Mouse (Mus musculus) ES-E14 (cell line): ENCODE results near the gene Tbc1d9.

ENCODE experiments used
- CHD2 ChIP-seq: IDR thresholded peaks from 2 replicates; pipeline ENCODE4 v1.6.1; 2014; ENCODE audit warnings: mild to moderate bottlenecking, low read depth, low read length, inconsistent platforms
- HCFC1 ChIP-seq: IDR thresholded peaks from 2 replicates; pipeline ENCODE4 v1.6.1; 2012; ENCODE audit warnings: low read length, inconsistent platforms, borderline replicate concordance; ENCODE audit not compliant: insufficient read depth
- MAFK ChIP-seq: IDR thresholded peaks from 2 replicates; pipeline ENCODE4 v1.6.1; 2014; ENCODE audit warnings: mild to moderate bottlenecking, low read depth, low read length, inconsistent platforms; ENCODE audit not compliant: insufficient read depth
- ZC3H11A ChIP-seq: IDR thresholded peaks from 2 replicates; pipeline ENCODE4 v1.6.1; 2012; ENCODE audit warnings: low read depth, mild to moderate bottlenecking, inconsistent platforms, low read length, borderline replicate concordance
- ZNF384 ChIP-seq: IDR thresholded peaks from 2 replicates; pipeline ENCODE4 v1.6.1; 2012; ENCODE audit warnings: low read depth, low read length, inconsistent platforms

- TF ChIP-seq CHD2 (no peak), ZNF384 (no peak), ZC3H11A (no peak), HCFC1 (no peak), MAFK (no peak)
Observed at GRCm38 (mm10) chr8:83155110-83155509, 10.0 kb upstream of the Tbc1d9 start.
